Mouse (Mus musculus) hindbrain, embryonic 11.5 days (tissue): Measurements from ENCODE around the gene Olfr308. TPM values are rescaled to one million over a fixed set of nuclear protein-coding genes. Genes with fewer than 3 reads are reported as not detected.
"Not testable (repeated sequence)": the region's sequence is repeated elsewhere in the genome, so short reads cannot be mapped to it uniquely, and the experiment has no call there.

Source experiments
- ATAC-seq: fragments of 200-750 bp; cut with Nextera tagmentation; 2 replicates; pipeline ENCODE4 v1.8.0; 2017; ENCODE audit warnings: mild to moderate bottlenecking, moderate TSS enrichment, moderate library complexity; ENCODE audit not compliant: low FRiP score
- DNase-seq: peaks from one replicate; pipeline ENCODE4 v3.0.0-alpha.2; 2015; ENCODE audit warnings: low spot score
- H3K27ac ChIP-seq: fragments of 300-500 bp; sonication (generic); 2 replicates; pipeline ENCODE4 v1.5.1; 2014; ENCODE audit warnings: mild to moderate bottlenecking, low read depth, low read length
- H3K27me3 ChIP-seq: fragments of 300-500 bp; sonication (generic); 2 replicates; pipeline ENCODE4 v1.6.1; 2014; ENCODE audit warnings: mild to moderate bottlenecking, low read length, moderate library complexity, mixed read lengths; ENCODE audit not compliant: control insufficient read depth, insufficient read depth
- H3K36me3 ChIP-seq: fragments of 300-500 bp; sonication (generic); 2 replicates; pipeline ENCODE4 v1.6.1; 2014; ENCODE audit warnings: mild to moderate bottlenecking, low read length, moderate library complexity, mixed read lengths; ENCODE audit not compliant: control insufficient read depth, insufficient read depth
- H3K4me1 ChIP-seq: fragments of 300-500 bp; sonication (generic); replicated peaks from 2 replicates; pipeline ENCODE4 v1.6.1; 2014; ENCODE audit warnings: low read length, mixed read lengths; ENCODE audit not compliant: control insufficient read depth, insufficient read depth
- H3K4me2 ChIP-seq: fragments of 300-500 bp; sonication (generic); replicated peaks from 2 replicates; pipeline ENCODE4 v1.6.1; 2014; ENCODE audit warnings: mild to moderate bottlenecking, low read depth, low read length
- H3K4me3 ChIP-seq: fragments of 300-500 bp; sonication (generic); 2 replicates; pipeline ENCODE4 v1.5.1; 2014; ENCODE audit warnings: low read depth, low read length
- H3K9ac ChIP-seq: fragments of 300-500 bp; sonication (generic); 2 replicates; pipeline ENCODE4 v1.6.1; 2014; ENCODE audit warnings: low read depth, low read length
- H3K9me3 ChIP-seq: fragments of 300-500 bp; sonication (generic); 2 replicates; pipeline ENCODE4 v1.6.1; 2016; ENCODE audit warnings: low read length; ENCODE audit not compliant: control insufficient read depth
- WGBS: fragments of 180-500 bp; shearing (Covaris S2); extraction: QIAGEN DNeasy Blood & Tissue Kit; methylation state at CpG from one replicate; pipeline ENCODE4 v1.1.7; 2014; 5-methylcytosine and 5-hydroxymethylcytosine counted together
- polyA plus RNA-seq: library from polyadenylated mRNA; unstranded; fragments of >200 nt; fragmentation: Nextera tagmentation; extraction: Ambion mirVana; gene quantifications from 2 replicates; pipeline ENCODE4 v1.2.1, GENCODE M21; 2014

Olfr308 gene
- polyA plus RNA-seq, result not detected in 2 replicates

GRCm38 (mm10) chr7:86325530-86325929 lies at the start of gene Olfr308:
Gene Olfr308, minus strand, starts transcription at chr7:86325630.
- H3K4me3 ChIP-seq, result no peak within 1 kb of the TSS
- H3K9ac ChIP-seq, result no peak within 1 kb of the TSS
- H3K36me3 ChIP-seq, result no peaks in the 10 kb centered on the region
- ATAC-seq, result no peak
- H3K27ac ChIP-seq, result no peak within 1 kb of the TSS
- no peaks in the 10 kb centered on the region for H3K4me1 ChIP-seq
- no peak within 1 kb of the TSS for H3K4me2 ChIP-seq
- no peaks in the 10 kb centered on the region for H3K9me3 ChIP-seq
- no peaks in the 10 kb centered on the region for H3K27me3 ChIP-seq
- no peak for DNase-seq

- no peaks in the 10 kb centered on the region for H3K9me3 ChIP-seq
- no peaks in the 10 kb centered on the region for H3K4me1 ChIP-seq
- no peak for ATAC-seq
- DNase-seq, result no peak
- no peaks in the 10 kb centered on the region for H3K36me3 ChIP-seq
- no peak within 1 kb of the TSS for H3K9ac ChIP-seq
- H3K4me3 ChIP-seq, result no peak within 1 kb of the TSS
- 87% methylated on average over 1 of the region's 1 CpGs for WGBS
- no peak within 1 kb of the TSS for H3K27ac ChIP-seq
- no peaks in the 10 kb centered on the region for H3K27me3 ChIP-seq
- no peak within 1 kb of the TSS for H3K4me2 ChIP-seq
These were observed 41.4 kb upstream of the Olfr308 start, which contains the start of gene Olfr305 for GRCm38 (mm10) chr7:86366828-86367227. Gene Olfr305, minus strand, starts transcription at chr7:86366928.

GRCm38 (mm10) chr7:86346296-86346695 lies 20.9 kb upstream of the Olfr308 start:
- H3K36me3 ChIP-seq, H3K4me2 ChIP-seq, H3K27ac ChIP-seq, H3K4me3 ChIP-seq, H3K4me1 ChIP-seq, ATAC-seq, H3K9me3 ChIP-seq, DNase-seq, H3K9ac ChIP-seq, H3K27me3 ChIP-seq: not testable (repeated sequence)
- 89% methylated on average over 9 of the region's 9 CpGs for WGBS

- Histone ChIP-seq H3K9ac (no peak overlapping the region), H3K36me3 (no peaks in the 10 kb centered on the region), H3K4me1 (no peaks in the 10 kb centered on the region), H3K4me3 (no peak overlapping the region), H3K27me3 (no peaks in the 10 kb centered on the region), H3K9me3 (no peaks in the 10 kb centered on the region), H3K4me2 (no peak overlapping the region), H3K27ac (no peak overlapping the region)
- ATAC-seq (no peak), DNase-seq (no peak)
- 71% methylated on average over 3 of the region's 3 CpGs for WGBS
These were observed 18.8 kb upstream of the Olfr308 start for GRCm38 (mm10) chr7:86344253-86344652.

GRCm38 (mm10) chr7:86342881-86343565 lies 17.6 kb upstream of the Olfr308 start:
- Histone ChIP-seq H3K36me3 (no peaks in the 10 kb centered on the region), H3K4me3 (no peak overlapping the region), H3K27me3 (no peaks in the 10 kb centered on the region), H3K27ac (no peak overlapping the region), H3K4me2 (no peak overlapping the region), H3K4me1 (no peaks in the 10 kb centered on the region), H3K9me3 (no peaks in the 10 kb centered on the region), H3K9ac (no peak overlapping the region)
- DNase-seq, result no peak
- ATAC-seq, result no peak
- 80% methylated on average over 14 of the region's 14 CpGs for WGBS

GRCm38 (mm10) chr7:86337486-86337885 lies 12.1 kb upstream of the Olfr308 start, which contains the start of gene Olfr307:
Gene Olfr307, minus strand, starts transcription at chr7:86337586.
- H3K27me3 ChIP-seq, result no peaks in the 10 kb centered on the region
- no peaks in the 10 kb centered on the region for H3K4me1 ChIP-seq
- H3K9me3 ChIP-seq, result no peaks in the 10 kb centered on the region
- no peak within 1 kb of the TSS for H3K4me3 ChIP-seq
- WGBS, result 80% methylated on average over 1 of the region's 1 CpGs
- H3K36me3 ChIP-seq, result no peaks in the 10 kb centered on the region
- ATAC-seq, result no peak
- no peak within 1 kb of the TSS for H3K27ac ChIP-seq
- no peak within 1 kb of the TSS for H3K9ac ChIP-seq
- DNase-seq, result no peak
- H3K4me2 ChIP-seq, result no peak within 1 kb of the TSS

- no peaks in the 10 kb centered on the region for H3K4me1 ChIP-seq
- H3K4me3 ChIP-seq, result no peak overlapping the region
- no peak overlapping the region for H3K27ac ChIP-seq
- WGBS, result 98% methylated on average over 2 of the region's 2 CpGs
- H3K9ac ChIP-seq, result no peak overlapping the region
- H3K36me3 ChIP-seq, result no peaks in the 10 kb centered on the region
- H3K9me3 ChIP-seq, result no peaks in the 10 kb centered on the region
- H3K27me3 ChIP-seq, result no peaks in the 10 kb centered on the region
- ATAC-seq, result no peak
- no peak overlapping the region for H3K4me2 ChIP-seq
- DNase-seq, result no peak
These were observed 4.1 kb downstream of the Olfr308 start for GRCm38 (mm10) chr7:86321323-86321722.

- Histone ChIP-seq H3K4me2 (no peak within 1 kb of the TSS), H3K4me3 (no peak within 1 kb of the TSS), H3K27me3 (no peaks in the 10 kb centered on the region), H3K9ac (no peak within 1 kb of the TSS), H3K9me3 (no peaks in the 10 kb centered on the region), H3K27ac (no peak within 1 kb of the TSS), H3K36me3 (no peaks in the 10 kb centered on the region), H3K4me1 (no peaks in the 10 kb centered on the region)
- DNase-seq (no peak), ATAC-seq (no peak)
- 77% methylated on average over 2 of the region's 2 CpGs for WGBS
These were observed 11.8 kb downstream of the Olfr308 start, which contains the start of gene Olfr309 for GRCm38 (mm10) chr7:86313608-86314007. Gene Olfr309, minus strand, starts transcription at chr7:86313708.

GRCm38 (mm10) chr7:86277072-86277471 lies 48.4 kb downstream of the Olfr308 start, which contains the start of gene Olfr310:
Gene Olfr310, minus strand, starts transcription at chr7:86277172.
- no peak for DNase-seq
- H3K9ac ChIP-seq, result no peak within 1 kb of the TSS

More at GRCm38 (mm10) chr7:86277072-86277471, 48.4 kb downstream of the Olfr308 start, which contains the start of gene Olfr310:
- no peaks in the 10 kb centered on the region for H3K36me3 ChIP-seq
- no peak for ATAC-seq
- no peak within 1 kb of the TSS for H3K4me2 ChIP-seq
- H3K9me3 ChIP-seq, result no peaks in the 10 kb centered on the region
- H3K4me1 ChIP-seq, result no peaks in the 10 kb centered on the region
- H3K27me3 ChIP-seq, result no peaks in the 10 kb centered on the region
- WGBS, result 83% methylated on average over 1 of the region's 1 CpGs
- no peak within 1 kb of the TSS for H3K4me3 ChIP-seq
- H3K27ac ChIP-seq, result no peak within 1 kb of the TSS
